ENCODE assay signal across 8 mouse cellular contexts in the genomic region with DNA sequence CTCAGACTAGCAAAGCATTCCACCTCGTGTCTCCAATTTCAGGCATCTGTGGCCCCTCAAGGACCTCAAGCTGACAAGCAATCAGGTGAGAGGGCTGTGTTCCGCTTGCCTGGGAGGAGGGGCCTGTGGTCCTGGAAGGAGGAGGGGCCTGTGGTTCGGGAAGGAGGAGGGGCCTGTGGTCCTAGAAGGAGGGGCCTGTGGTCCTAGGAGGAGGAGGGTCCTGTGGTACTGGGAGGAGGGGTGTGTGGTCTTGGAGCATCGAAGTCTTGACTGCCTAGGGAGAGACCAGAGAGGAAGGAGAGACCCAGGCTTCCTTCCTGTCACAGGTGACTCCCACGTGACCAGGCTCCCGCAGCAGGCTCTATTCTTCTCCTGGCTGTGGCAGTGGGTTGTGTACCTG. TPM values are rescaled to one million over a fixed set of nuclear protein-coding genes. Genes with fewer than 3 reads are reported as not detected.
DNase-seq lines count a peak whose midpoint lies in the region; ATAC-seq lines count a peak whose summit lies in the region.

No protein-coding gene starts in this region.

- ATAC-seq in CD4-positive, CD25-positive, alpha-beta regulatory T cell, adult 4 months: peak; percentile 91
- peak; percentile 59 for ATAC-seq in megakaryocyte progenitor cell, adult 5-6 weeks (replicated peaks; ENCODE audit: poor library complexity)

- H3K4me1 ChIP-seq in hindbrain, embryonic 10.5 days (replicated peaks): peaks cover 28% of the 10 kb centered on the region

- peak overlapping the region; percentile 59 for H3K27ac ChIP-seq in hindbrain, embryonic 10.5 days

- peak; percentile 78 for DNase-seq in ES-CJ7 (ENCODE audit: low read depth, low spot score)
- peak; percentile 54 for DNase-seq in hindbrain, embryonic 10.5 days (ENCODE audit: low spot score)
- DNase-seq in adrenal gland, adult 18-20 months (ENCODE audit: low spot score in 2 of 2): no peak
- DNase-seq in cerebellum, adult 11-12 months: no peak
- DNase-seq in adrenal gland, adult 8-10 months: no peak
- DNase-seq in gastrocnemius, postnatal 25 days: no peak

- 12% methylated on average over 6 of the region's 6 CpGs for WGBS in hindbrain, embryonic 10.5 days

- H3K27me3 ChIP-seq in hindbrain, embryonic 10.5 days (ENCODE audit: insufficient read depth, poor library complexity, severe bottlenecking): peaks cover 31% of the 10 kb centered on the region

- peak overlapping the region; percentile 26 for H3K4me3 ChIP-seq in hindbrain, embryonic 10.5 days

- H3K36me3 ChIP-seq in hindbrain, embryonic 10.5 days: no peaks in the 10 kb centered on the region

- no peaks in the 10 kb centered on the region for H3K9me3 ChIP-seq in hindbrain, embryonic 10.5 days

RNA-seq across cellular contexts. Expression of gene Tmie, which starts 16.7 kb away (rescaled TPM):
- polyA plus RNA-seq in CD4-positive, CD25-positive, alpha-beta regulatory T cell, adult 4 months (2017; shearing (Covaris generic)): 1 to 10 TPM; 2.5 to 3.5 TPM
- polyA plus RNA-seq in hindbrain, embryonic 10.5 days (2016; fragmentation: Nextera tagmentation; extraction: Ambion mirVana): 0.18 and 0.47 TPM in 2 replicates
- total RNA-seq in megakaryocyte progenitor cell, adult 5-6 weeks (2015): not detected in 2 replicates
- not detected in 2 replicates for total RNA-seq in megakaryocyte progenitor cell, adult 5-6 weeks (2017)
- total RNA-seq in adrenal gland, adult 18-20 months (2021): 1 to 10 TPM; 2.1 to 4.7 TPM
- total RNA-seq in adrenal gland, adult 8-10 months (2022): 1 to 10 TPM; 2.3 to 7.5 (median 5.1) TPM
- under 1 TPM; 0.43 to 0.62 TPM for total RNA-seq in gastrocnemius, postnatal 25 days (2021)

RNA-seq across cellular contexts. Expression of gene Als2cl, which starts 16.9 kb away (rescaled TPM):
- 10 to 100 TPM; 17.4 to 29.4 TPM for polyA plus RNA-seq in CD4-positive, CD25-positive, alpha-beta regulatory T cell, adult 4 months (2017; shearing (Covaris generic))
- 0.77 and 1.1 TPM in 2 replicates for polyA plus RNA-seq in hindbrain, embryonic 10.5 days (2016; fragmentation: Nextera tagmentation; extraction: Ambion mirVana)
- 0.07 and 0.44 TPM in 2 replicates for total RNA-seq in megakaryocyte progenitor cell, adult 5-6 weeks (2015)
- total RNA-seq in megakaryocyte progenitor cell, adult 5-6 weeks (2017): 0.08 and 0.20 TPM in 2 replicates
- 10 to 100 TPM; 16.5 to 32.6 TPM for total RNA-seq in adrenal gland, adult 18-20 months (2021)
- 10 to 100 TPM; 16.4 to 43.7 (median 30.2) TPM for total RNA-seq in adrenal gland, adult 8-10 months (2022)
- 1 to 10 TPM; 3.9 to 8.2 TPM for total RNA-seq in gastrocnemius, postnatal 25 days (2021)

RNA-seq across cellular contexts. Expression of gene Fam240a, which starts 20.1 kb away (rescaled TPM):
- under 1 TPM in 1 of 2 experiments, not detected in 1; 0.69 TPM for polyA plus RNA-seq in CD4-positive, CD25-positive, alpha-beta regulatory T cell, adult 4 months (2017; shearing (Covaris generic))
- not detected in 2 replicates for polyA plus RNA-seq in hindbrain, embryonic 10.5 days (2016; fragmentation: Nextera tagmentation; extraction: Ambion mirVana)
- total RNA-seq in megakaryocyte progenitor cell, adult 5-6 weeks (2015): not detected in 2 replicates
- total RNA-seq in megakaryocyte progenitor cell, adult 5-6 weeks (2017): not detected in 2 replicates
- total RNA-seq in adrenal gland, adult 18-20 months (2021): not detected
- total RNA-seq in adrenal gland, adult 8-10 months (2022): not detected
- total RNA-seq in gastrocnemius, postnatal 25 days (2021): 1 to 10 TPM; 2.0 to 2.7 TPM

RNA-seq across cellular contexts. Expression of gene Prss50, which starts 38.8 kb away (rescaled TPM):
- polyA plus RNA-seq in CD4-positive, CD25-positive, alpha-beta regulatory T cell, adult 4 months (2017; shearing (Covaris generic)): not detected
- 0.68 and 0.88 TPM in 2 replicates for polyA plus RNA-seq in hindbrain, embryonic 10.5 days (2016; fragmentation: Nextera tagmentation; extraction: Ambion mirVana)
- 2.3 and 10.4 TPM in 2 replicates for total RNA-seq in megakaryocyte progenitor cell, adult 5-6 weeks (2015)
- 1.4 and 1.6 TPM in 2 replicates for total RNA-seq in megakaryocyte progenitor cell, adult 5-6 weeks (2017)
- not detected for total RNA-seq in adrenal gland, adult 18-20 months (2021)
- not detected for total RNA-seq in adrenal gland, adult 8-10 months (2022)
- not detected for total RNA-seq in gastrocnemius, postnatal 25 days (2021)

RNA-seq across cellular contexts. Expression of gene Tdgf1, which starts 49.4 kb away (rescaled TPM):
- polyA plus RNA-seq in CD4-positive, CD25-positive, alpha-beta regulatory T cell, adult 4 months (2017; shearing (Covaris generic)): 1 to 10 TPM in 1 of 2 experiments, under 1 TPM in 1; 0.22 to 1.2 TPM
- not detected in 2 replicates for polyA plus RNA-seq in hindbrain, embryonic 10.5 days (2016; fragmentation: Nextera tagmentation; extraction: Ambion mirVana)
- not detected in 2 replicates for total RNA-seq in megakaryocyte progenitor cell, adult 5-6 weeks (2015)
- not detected in 2 replicates for total RNA-seq in megakaryocyte progenitor cell, adult 5-6 weeks (2017)
- total RNA-seq in adrenal gland, adult 18-20 months (2021): not detected
- total RNA-seq in adrenal gland, adult 8-10 months (2022): under 1 TPM in 1 of 4 experiments, not detected in 3; 0.14 TPM
- not detected for total RNA-seq in gastrocnemius, postnatal 25 days (2021)

Comparison
In these comparisons a context has a peak if more than half of its experiments do, and no peak if none do; other contexts are left out.
1. DNase-seq: peak in ES-CJ7 (single experiment) and hindbrain, embryonic 10.5 days (single experiment); none in adrenal gland, adult 18-20 months (0 of 2), cerebellum, adult 11-12 months (single experiment), adrenal gland, adult 8-10 months (single experiment) and gastrocnemius, postnatal 25 days (single experiment).